Mouse (Mus musculus) megakaryocyte, embryonic 14.5 days (primary cell): ENCODE measurements around the gene Ace2. TPM values are rescaled to one million over a fixed set of nuclear protein-coding genes. Genes with fewer than 3 reads are reported as not detected.

Source experiments
- H3K27me3 ChIP-seq: replicated peaks from 2 replicates; pipeline ENCODE3; 2012; ENCODE audit warnings: inconsistent platforms
- H3K36me3 ChIP-seq: replicated peaks from 2 replicates; pipeline ENCODE3; 2012; ENCODE audit warnings: low read length, inconsistent platforms, mixed read lengths
- H3K4me1 ChIP-seq: 2 replicates; pipeline ENCODE4 v1.6.1; 2012; ENCODE audit warnings: inconsistent platforms
- H3K4me3 ChIP-seq: replicated peaks from 2 replicates; pipeline ENCODE3; 2012; ENCODE audit warnings: moderate library complexity, mild to moderate bottlenecking, inconsistent platforms
- H3K9me3 ChIP-seq: 2 replicates; pipeline ENCODE4 v1.6.1; 2012; ENCODE audit warnings: inconsistent platforms
- FLI1 ChIP-seq: IDR thresholded peaks from 2 replicates; pipeline ENCODE4 v1.6.1; 2012; ENCODE audit warnings: low read length, inconsistent platforms, mixed read lengths
- GATA1 ChIP-seq: IDR thresholded peaks from 3 replicates; pipeline ENCODE4 v1.6.1; 2012; ENCODE audit warnings: mixed read lengths, low read length, inconsistent platforms, borderline replicate concordance
- polyA plus RNA-seq: library from polyadenylated mRNA; stranded (reverse); fragments of >175 nt; gene quantifications from 2 replicates; pipeline ENCODE4 v1.2.3, GENCODE M21; 2012; ENCODE audit warnings: low replicate concordance; ENCODE audit not compliant: insufficient read depth

The Ace2 gene
- 0.02 TPM in 1 of 2 replicates, not detected in the other for polyA plus RNA-seq

DNA sequence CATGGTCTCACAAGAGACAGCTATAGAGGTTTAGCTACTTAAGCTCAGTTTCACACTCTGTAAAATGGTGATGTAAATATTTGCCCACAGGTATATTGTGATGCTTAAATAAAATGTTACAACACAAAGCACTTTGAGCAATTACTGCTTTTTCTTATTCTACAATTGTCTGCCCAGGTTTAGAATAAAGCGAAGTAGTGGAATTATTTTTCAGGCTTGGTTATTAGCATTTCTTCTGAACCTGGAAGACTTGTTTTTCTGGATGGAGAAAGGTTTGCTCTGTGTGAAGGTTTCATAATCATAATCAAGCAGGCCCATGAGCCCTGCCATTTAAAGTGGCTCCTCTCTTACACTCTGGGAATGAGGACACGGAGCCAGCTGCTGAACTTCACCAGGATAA, at the start of gene Ace2:
Gene Ace2 (plus strand): TSS at position 301 of the 400 bp plus-strand sequence.
- Histone ChIP-seq H3K4me3 (no peak within 1 kb of the TSS), H3K27me3 (peaks cover 7% of the 10 kb centered on the region), H3K4me1 (no peaks in the 10 kb centered on the region), H3K9me3 (no peaks in the 10 kb centered on the region), H3K36me3 (no peaks in the 10 kb centered on the region)
- TF ChIP-seq GATA1, result no peak
- no peak for TF ChIP-seq FLI1

DNA sequence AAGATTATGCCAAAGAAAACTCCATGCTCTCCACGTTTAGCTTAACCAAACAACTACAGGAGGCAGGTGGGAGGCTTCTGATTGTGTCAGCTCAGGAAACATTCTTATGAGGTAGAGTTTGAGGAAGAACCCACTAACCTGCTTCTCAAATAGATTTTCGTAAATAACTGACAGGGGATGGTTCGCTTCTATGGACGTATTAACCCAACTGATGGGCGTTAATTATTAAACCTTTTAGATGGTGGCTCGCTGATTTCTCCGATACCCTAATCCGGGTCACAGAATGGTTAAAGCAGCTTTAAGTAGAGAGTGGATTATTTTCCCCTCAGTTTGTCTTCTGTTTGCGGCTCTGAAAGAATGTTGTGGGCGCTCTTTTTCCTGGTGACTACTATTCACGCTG, 49.2 kb upstream of the Ace2 start:
- Histone ChIP-seq H3K4me3 (no peak overlapping the region), H3K4me1 (peaks cover 62% of the 10 kb centered on the region), H3K36me3 (no peaks in the 10 kb centered on the region), H3K27me3 (peaks cover 3% of the 10 kb centered on the region), H3K9me3 (no peaks in the 10 kb centered on the region)
- TF ChIP-seq GATA1, result no peak
- no peak for TF ChIP-seq FLI1

DNA sequence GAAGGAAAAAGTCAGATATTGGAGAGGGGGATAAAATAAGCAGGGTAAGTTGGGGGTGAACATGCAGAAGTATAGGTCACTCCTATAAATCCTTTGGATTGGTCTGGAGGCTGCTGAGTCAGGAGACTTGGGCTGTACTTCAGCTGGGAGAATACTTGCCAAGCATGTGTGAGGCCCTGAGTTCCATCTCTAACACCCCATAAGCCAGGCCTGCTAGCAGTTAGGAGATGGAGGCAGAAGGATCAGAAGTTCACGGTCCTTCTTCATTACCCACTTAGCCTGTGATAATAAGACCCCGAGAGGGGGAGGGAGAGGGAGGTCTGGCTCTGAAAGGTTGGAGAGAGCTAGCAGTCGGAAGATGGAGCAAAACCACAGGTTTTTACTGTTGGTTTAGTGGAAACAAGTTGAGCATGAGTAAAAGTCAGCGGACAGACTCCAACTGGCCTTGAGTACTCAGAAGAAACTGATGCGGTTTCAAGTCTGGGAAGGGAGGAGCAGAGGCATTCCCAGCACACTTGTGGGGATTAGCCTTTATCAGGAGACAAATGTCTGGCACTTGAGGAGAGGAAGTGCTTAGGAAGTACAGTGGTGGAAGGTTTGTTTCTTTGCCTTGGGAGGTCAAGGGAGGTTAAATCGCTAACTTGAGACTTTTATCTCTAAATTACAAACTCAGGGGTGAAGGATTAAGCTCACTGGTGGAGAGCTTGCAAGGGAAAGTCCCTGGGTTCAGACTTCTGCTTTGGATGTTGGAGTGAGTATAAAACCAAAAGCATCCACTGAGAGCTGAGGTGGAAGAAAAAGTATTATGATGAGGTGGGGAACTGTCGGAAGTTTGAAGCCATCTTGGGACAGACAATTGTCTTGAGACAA, 46.6 kb upstream of the Ace2 start:
- no peaks in the 10 kb centered on the region for H3K9me3 ChIP-seq
- peaks cover 71% of the 10 kb centered on the region for H3K4me1 ChIP-seq
- peak overlapping the region; percentile 62 for H3K4me3 ChIP-seq
- TF ChIP-seq GATA1, result no peak
- no peak for TF ChIP-seq FLI1
- peaks cover 3% of the 10 kb centered on the region for H3K27me3 ChIP-seq
- H3K36me3 ChIP-seq, result no peaks in the 10 kb centered on the region

DNA sequence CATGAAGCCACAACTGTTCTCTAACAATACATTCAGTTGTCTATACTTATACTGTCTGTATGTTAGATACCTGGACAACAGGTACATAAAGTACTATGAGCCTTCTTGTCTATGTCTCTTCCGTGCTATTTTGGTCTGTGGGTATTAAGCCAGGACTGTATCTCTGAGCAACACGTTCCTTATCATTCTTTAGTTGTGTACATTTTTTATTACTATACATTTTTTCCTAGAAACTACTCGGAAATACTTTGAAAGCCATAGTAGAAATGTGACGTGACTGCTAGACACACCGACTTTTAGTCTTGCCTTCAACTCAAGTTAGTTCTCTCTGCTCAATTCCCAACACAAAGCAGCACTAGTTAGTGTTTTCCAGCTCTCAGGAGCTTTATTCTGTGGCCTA, 45.7 kb upstream of the Ace2 start:
- peak overlapping the region; percentile 29 for H3K4me3 ChIP-seq
- no peak for TF ChIP-seq GATA1
- TF ChIP-seq FLI1, result no peak
- H3K27me3 ChIP-seq, result peaks cover 3% of the 10 kb centered on the region
- H3K36me3 ChIP-seq, result no peaks in the 10 kb centered on the region
- H3K9me3 ChIP-seq, result no peaks in the 10 kb centered on the region
- peaks cover 70% of the 10 kb centered on the region for H3K4me1 ChIP-seq

DNA sequence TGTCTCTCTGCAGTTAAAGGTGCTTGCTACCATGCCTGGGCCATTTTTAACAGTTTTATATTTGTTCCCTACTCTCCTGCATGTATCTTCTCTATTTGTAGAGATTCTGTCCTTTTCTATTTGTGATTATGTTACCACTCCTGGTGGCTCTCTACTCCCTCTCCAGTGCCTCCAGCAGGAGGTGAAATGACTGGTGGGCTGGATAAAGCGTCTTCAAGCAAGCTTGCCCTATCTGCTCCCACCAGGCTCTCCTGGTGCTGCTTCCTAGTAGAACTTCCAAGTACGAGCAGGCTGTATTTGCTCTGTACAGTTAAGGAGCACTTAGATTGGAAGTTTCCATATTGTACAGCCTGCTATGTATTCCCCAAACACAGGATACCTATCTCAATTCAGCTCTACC, 43.3 kb upstream of the Ace2 start:
- Histone ChIP-seq H3K4me1 (peaks cover 51% of the 10 kb centered on the region), H3K36me3 (no peaks in the 10 kb centered on the region), H3K4me3 (peak overlapping the region; percentile 53), H3K9me3 (no peaks in the 10 kb centered on the region), H3K27me3 (peaks cover 3% of the 10 kb centered on the region)
- TF ChIP-seq GATA1, result no peak
- TF ChIP-seq FLI1, result no peak

DNA sequence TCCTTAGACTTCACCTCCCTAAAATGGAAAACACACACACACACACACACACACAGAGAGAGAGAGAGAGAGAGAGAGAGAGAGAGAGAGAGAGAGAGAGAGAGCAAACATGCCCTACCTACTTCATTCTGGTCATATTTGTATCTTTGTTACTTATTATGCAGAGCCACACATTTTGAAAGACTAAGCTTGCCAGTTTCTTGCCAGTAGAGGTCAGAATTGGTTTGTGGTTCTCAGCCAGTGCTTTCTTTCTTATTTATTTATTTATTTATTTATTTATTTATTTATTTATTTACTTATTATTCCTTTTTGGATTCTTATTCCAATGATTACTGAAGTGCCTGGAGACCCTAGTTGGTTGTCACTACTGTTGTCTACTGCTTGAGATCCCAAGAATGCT, 37.6 kb upstream of the Ace2 start:
- Histone ChIP-seq H3K36me3 (peaks cover 3% of the 10 kb centered on the region), H3K9me3 (no peaks in the 10 kb centered on the region), H3K4me1 (peaks cover 20% of the 10 kb centered on the region), H3K27me3 (peaks cover 2% of the 10 kb centered on the region), H3K4me3 (no peak overlapping the region)
- no peak for TF ChIP-seq FLI1
- TF ChIP-seq GATA1, result no peak

DNA sequence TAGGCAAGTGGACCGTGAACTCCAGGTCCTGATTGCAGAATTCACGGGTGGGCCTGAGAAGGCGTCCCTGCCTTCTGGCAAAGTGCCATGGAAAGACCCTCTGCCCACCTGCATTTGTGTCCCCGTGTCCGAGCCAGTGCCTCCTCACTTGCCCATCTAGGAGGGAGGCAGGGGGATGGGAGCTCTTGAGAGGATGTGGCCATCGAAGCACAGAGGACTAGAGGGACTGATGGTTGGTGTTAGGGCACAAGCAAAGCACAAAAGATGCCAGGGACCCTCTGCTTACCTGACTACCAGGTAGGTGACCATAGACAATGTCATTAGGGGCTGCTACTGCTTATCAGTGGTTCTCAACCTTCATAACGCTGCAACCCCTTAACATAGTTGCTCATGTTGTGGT, 36.9 kb upstream of the Ace2 start:
- Histone ChIP-seq H3K36me3 (peaks cover 3% of the 10 kb centered on the region), H3K4me3 (no peak overlapping the region)
- TF ChIP-seq GATA1 (no peak), FLI1 (no peak)

DNA sequence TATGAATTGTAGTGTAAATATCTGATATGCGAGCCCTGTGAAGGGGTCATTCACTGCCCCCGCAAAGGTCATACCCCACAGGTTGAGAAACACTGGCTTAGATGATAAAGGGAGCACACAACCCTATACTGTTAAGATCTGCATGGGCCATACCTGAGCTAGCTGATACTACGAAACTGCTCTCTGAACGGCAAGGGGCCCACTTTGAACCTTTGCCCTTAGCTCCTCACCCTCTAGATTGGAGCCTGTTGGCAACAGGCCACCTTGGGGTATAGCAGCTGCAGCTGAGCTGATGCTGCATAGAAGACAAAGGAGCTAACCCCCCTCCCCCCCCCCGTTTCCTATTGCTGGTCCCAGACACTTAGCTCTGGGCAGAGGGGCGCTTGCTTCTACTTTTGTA, 36.5 kb upstream of the Ace2 start:
- peaks cover 2% of the 10 kb centered on the region for H3K27me3 ChIP-seq
- no peaks in the 10 kb centered on the region for H3K9me3 ChIP-seq
- H3K36me3 ChIP-seq, result peaks cover 6% of the 10 kb centered on the region
- TF ChIP-seq FLI1 (no peak), GATA1 (no peak)
- peaks cover 14% of the 10 kb centered on the region for H3K4me1 ChIP-seq
- no peak overlapping the region for H3K4me3 ChIP-seq

More for the DNA sequence above, 36.9 kb upstream of the Ace2 start:
- Histone ChIP-seq H3K9me3 (no peaks in the 10 kb centered on the region), H3K27me3 (peaks cover 2% of the 10 kb centered on the region), H3K4me1 (peaks cover 18% of the 10 kb centered on the region)

DNA sequence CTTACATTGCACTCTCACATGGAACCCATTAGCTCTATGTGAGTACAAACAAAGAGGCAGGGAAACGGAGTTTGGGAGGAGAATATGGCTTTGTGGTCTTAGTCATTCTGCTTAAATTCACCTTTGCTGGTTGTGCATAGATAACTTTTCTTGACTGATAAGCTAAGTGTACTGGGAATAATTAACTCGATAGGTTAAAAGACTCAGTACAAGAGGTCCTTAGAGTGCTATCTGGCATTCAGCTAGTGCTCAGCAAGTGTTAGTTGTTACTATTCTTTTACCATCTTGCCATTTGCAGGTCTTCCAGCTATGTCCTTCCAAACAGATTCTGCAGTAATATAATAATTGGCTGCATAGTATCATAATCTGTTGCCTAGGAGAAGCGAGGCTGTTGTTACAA, 28.0 kb upstream of the Ace2 start:
- Histone ChIP-seq H3K27me3 (no peaks in the 10 kb centered on the region), H3K36me3 (peaks cover 4% of the 10 kb centered on the region), H3K9me3 (no peaks in the 10 kb centered on the region), H3K4me3 (no peak overlapping the region), H3K4me1 (no peaks in the 10 kb centered on the region)
- no peak for TF ChIP-seq FLI1
- no peak for TF ChIP-seq GATA1

DNA sequence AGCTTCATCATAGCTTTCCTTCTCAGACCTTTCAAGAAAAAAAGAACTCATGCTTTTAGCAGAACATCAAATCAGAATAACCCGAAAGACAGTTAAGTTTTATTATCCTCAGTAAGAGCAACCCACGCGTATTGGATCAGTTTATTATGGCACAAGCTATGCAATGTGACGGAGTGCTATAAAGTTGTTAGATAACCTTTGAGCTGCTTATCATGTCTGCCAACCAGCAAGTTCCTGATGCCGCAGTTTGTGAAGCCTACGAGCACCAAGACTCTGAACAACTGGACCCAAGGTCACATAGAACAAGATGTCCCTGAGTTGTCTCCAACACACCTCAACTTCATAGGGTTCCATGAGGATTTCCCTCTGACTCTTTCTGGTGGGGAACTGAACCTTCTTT, 25.4 kb upstream of the Ace2 start:
- no peaks in the 10 kb centered on the region for H3K36me3 ChIP-seq
- H3K27me3 ChIP-seq, result no peaks in the 10 kb centered on the region
- no peaks in the 10 kb centered on the region for H3K9me3 ChIP-seq
- TF ChIP-seq GATA1 (no peak), FLI1 (no peak)
- H3K4me3 ChIP-seq, result no peak overlapping the region
- no peaks in the 10 kb centered on the region for H3K4me1 ChIP-seq
